Mouse (Mus musculus): Measurements from ENCODE around the gene Sorl1. TPM values are rescaled to one million over a fixed set of nuclear protein-coding genes. Genes with fewer than 3 reads are reported as not detected.
"Not testable (repeated sequence)": the region's sequence is repeated elsewhere in the genome, so short reads cannot be mapped to it uniquely, and the experiment has no call there.

Gene Sorl1
- polyA plus RNA-seq, 1 experiment from 2014 or later: 11.6 TPM

DNA sequence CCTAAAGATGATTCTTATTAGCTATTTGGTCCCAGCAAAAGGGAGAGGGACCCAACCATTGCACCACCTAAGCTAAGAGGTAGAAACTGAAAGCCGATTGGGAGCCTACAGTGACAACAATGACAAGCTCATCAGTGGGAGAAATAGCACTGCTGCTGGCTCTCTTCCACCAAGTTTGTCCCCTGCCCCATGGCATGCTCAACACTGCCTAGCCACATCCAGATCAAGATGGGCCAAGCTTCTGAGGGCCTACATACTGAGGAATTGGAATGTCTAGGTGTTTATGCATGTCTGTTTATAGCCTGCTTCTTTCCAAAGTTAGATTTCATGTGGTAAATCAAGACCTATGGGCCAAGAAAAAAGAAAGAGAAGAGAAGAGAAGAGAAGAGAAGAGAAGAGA, 58.3 kb downstream of the Sorl1 start:
- Histone ChIP-seq H3K27ac (no peak overlapping the region), H3K4me2 (replicated peaks) (no peak overlapping the region), H3K36me3 (no peaks in the 10 kb centered on the region), H3K27me3 (no peaks in the 10 kb centered on the region), H3K4me1 (peaks cover 10% of the 10 kb centered on the region; the same call in 1 of the 2 replicates), H3K9ac (no peak overlapping the region), H3K9me3 (no peaks in the 10 kb centered on the region), H3K4me3 (no peak overlapping the region)
- 77% methylated on average over 1 of the region's 1 CpGs for WGBS
- no peak for ATAC-seq (ENCODE audit: insufficient number of reproducible peaks, insufficient read depth, low FRiP score, low TSS enrichment)

DNA sequence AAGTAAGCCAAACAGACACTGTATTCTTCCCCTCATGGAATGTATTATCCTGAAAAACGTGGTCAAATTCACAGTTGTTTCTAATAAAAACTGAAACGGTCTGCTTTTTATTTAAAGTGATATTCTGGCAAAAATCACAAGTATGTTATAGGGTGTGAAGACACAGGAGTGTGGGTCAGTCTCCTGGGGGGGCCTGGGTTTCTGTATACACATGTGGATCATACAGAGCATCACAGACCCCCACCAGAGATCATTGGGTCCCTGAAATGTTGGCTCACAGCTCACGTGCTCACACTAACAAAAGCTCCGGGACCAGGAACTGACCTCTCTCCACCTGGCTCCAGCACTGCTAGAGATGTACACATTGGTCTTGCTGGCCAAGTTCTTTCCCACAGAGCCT, 60.7 kb downstream of the Sorl1 start:
- H3K9ac ChIP-seq: no peak overlapping the region
- WGBS: 51% methylated on average over 4 of the region's 4 CpGs
- H3K27ac ChIP-seq: 0 out of 2 replicates have a peak overlapping the region, but pooled peaks have one; percentile 46
- H3K4me3 ChIP-seq: no peak overlapping the region
- no peaks in the 10 kb centered on the region for H3K9me3 ChIP-seq
- no peaks in the 10 kb centered on the region for H3K36me3 ChIP-seq
- peaks cover 10% of the 10 kb centered on the region; the same call in 1 of the 2 replicates for H3K4me1 ChIP-seq
- H3K27me3 ChIP-seq: no peaks in the 10 kb centered on the region
- no peak overlapping the region for H3K4me2 ChIP-seq (replicated peaks)
- no peak for ATAC-seq (ENCODE audit: insufficient number of reproducible peaks, insufficient read depth, low FRiP score, low TSS enrichment)

DNA sequence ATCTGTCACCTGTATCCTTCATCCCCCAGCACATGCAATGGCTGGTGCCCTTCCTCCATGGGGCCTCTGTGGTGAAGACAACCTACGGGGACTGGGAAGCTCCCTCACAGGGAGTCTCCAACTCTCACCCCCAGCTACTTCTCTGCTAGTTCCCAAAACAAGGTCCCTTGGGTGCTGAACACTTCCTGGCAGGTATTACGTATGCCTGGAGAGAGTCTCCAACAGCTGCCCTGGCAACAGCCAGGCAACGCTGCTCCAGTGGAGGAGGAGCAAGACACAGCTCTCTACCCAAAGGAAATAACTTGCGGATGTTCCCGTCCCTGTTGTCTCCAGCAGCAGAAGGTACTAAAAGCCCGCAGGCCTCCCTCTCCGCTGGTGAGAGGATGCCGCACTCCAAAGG, 61.8 kb downstream of the Sorl1 start:
- WGBS: 74% methylated on average over 8 of the region's 8 CpGs
- Histone ChIP-seq H3K4me1 (peaks cover 10% of the 10 kb centered on the region; the same call in 1 of the 2 replicates), H3K9ac (no peak overlapping the region), H3K27me3 (no peaks in the 10 kb centered on the region), H3K27ac (no peak overlapping the region), H3K36me3 (no peaks in the 10 kb centered on the region), H3K9me3 (no peaks in the 10 kb centered on the region), H3K4me2 (replicated peaks) (no peak overlapping the region), H3K4me3 (no peak overlapping the region)
- ATAC-seq (ENCODE audit: insufficient number of reproducible peaks, insufficient read depth, low FRiP score, low TSS enrichment): no peak

DNA sequence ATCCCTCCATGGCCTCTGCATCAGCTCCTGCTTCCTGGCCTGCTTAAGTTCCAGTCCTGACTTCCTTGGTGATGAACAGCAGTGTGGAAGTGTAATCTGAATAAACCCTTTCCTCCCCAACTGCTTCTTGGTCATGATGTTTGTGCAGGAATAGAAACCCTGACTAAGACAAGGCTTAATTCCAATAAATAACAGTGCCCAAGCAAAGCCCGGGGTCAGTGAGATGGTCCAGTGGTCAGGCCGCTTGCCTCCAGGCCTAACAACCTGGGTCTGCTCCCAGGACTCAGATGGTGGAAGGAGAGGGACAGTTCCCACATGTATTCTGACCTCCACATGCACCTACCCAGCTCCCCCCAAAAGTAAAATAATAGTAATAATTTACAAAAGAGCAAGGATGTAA, 65.1 kb downstream of the Sorl1 start:
- not testable (repeated sequence) for ATAC-seq (ENCODE audit: insufficient number of reproducible peaks, insufficient read depth, low FRiP score, low TSS enrichment); H3K36me3 ChIP-seq; H3K27ac ChIP-seq; H3K4me2 ChIP-seq (replicated peaks); H3K4me3 ChIP-seq; H3K9ac ChIP-seq; H3K9me3 ChIP-seq; H3K27me3 ChIP-seq
- WGBS: 83% methylated on average over 2 of the region's 2 CpGs
- H3K4me1 ChIP-seq: peaks cover 20% of the 10 kb centered on the region; the same call in 1 of the 2 replicates

DNA sequence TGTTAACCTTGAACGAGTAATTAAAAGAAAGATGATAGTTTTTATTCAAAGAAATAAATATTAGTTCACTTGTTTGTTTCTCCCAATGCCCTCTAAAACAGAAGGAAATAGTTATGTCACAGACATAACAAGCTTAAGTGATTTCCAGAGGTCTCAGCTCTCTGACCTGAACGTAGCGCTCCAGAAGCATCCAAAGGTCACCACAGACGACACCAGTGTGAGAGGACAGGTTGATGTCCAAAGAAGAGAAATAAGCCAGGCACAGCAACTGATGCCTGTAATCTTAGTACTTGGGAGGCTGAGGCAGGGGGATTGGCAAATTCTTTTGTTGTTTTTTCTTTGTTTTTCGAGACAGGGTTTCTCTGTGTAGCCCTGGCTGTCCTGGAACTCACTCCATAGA, 67.5 kb downstream of the Sorl1 start:
- no peak for ATAC-seq (ENCODE audit: insufficient number of reproducible peaks, insufficient read depth, low FRiP score, low TSS enrichment)
- Histone ChIP-seq H3K9ac (no peak overlapping the region), H3K4me1 (peaks cover 30% of the 10 kb centered on the region), H3K4me2 (replicated peaks) (no peak overlapping the region), H3K4me3 (no peak overlapping the region), H3K36me3 (no peaks in the 10 kb centered on the region), H3K27me3 (no peaks in the 10 kb centered on the region), H3K9me3 (no peaks in the 10 kb centered on the region), H3K27ac (no peak overlapping the region)
- WGBS: 66% methylated on average over 5 of the region's 5 CpGs

DNA sequence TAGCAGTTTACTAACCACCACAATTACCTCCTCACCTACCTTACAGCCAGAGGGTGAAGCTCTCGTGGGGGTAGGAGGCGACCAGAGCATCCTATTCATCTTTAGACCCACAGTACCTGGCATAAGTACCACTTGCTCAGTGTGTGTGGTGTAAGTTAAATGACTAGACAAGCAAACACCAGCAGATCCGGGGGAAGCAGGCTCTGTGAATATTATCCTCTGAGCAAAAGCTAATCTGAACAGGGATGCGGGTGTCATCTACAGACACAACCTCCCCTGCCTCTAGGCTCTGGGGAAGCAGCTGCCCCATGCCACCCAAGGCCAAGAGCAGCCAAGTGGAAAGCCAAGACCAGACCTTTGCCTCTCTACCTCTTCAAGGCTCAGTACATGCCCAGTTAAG, 68.7 kb downstream of the Sorl1 start:
- no peaks in the 10 kb centered on the region for H3K27me3 ChIP-seq
- no peak overlapping the region for H3K27ac ChIP-seq
- H3K36me3 ChIP-seq: no peaks in the 10 kb centered on the region
- no peak overlapping the region for H3K4me2 ChIP-seq (replicated peaks)
- whole genome bisulfite sequencing: 84% methylated on average over 4 of the region's 4 CpGs
- no peak overlapping the region for H3K4me3 ChIP-seq
- H3K4me1 ChIP-seq: peaks cover 30% of the 10 kb centered on the region
- no peaks in the 10 kb centered on the region for H3K9me3 ChIP-seq
- ATAC-seq (ENCODE audit: insufficient number of reproducible peaks, insufficient read depth, low FRiP score, low TSS enrichment): no peak
- no peak overlapping the region for H3K9ac ChIP-seq

DNA sequence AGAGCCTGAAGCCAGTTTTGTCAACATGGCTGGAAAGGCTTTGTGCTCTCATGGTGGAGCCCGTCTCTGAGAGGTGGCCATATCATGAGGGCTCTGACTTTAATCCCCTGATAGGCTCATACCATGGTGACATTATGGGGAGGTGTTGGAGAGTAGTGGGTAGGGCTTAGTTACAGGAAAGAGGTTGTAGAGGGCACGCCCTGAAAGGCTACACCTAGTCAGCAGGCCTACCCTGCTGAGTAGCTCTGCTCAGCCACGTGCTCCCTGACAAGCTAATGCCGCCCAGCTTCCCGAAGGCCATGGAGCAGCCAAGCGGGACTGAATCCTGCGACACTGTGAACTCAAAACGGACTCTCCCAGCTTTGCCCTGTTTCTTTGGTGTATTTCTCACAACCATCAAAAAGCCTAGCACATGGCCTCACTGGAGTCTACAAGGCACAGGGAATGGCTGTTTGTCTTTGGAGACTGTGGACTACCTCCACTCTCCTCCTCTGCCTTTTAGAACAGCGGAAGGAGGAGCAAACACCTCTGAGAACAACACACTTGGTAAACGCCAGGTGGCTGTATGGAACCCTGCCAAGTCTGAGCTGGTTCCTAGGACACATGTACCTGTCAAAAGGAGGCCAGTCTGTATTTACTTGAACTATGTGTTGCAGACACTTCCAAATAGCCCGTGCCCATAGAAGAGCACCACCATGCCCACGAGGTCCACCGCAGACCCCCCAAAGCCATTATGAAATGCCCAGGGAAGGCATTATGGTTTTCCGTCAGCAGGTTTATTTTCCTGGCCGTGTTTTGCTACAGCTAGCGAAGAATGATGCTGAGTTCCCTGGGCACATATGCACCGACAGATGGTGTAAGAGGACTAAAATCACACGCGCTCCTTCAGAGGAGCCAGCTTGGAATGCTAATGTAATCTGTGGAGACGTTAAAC, 69.5 kb downstream of the Sorl1 start:
- Histone ChIP-seq H3K4me2 (replicated peaks) (no peak overlapping the region), H3K4me1 (peaks cover 30% of the 10 kb centered on the region), H3K4me3 (no peak overlapping the region), H3K36me3 (no peaks in the 10 kb centered on the region), H3K9ac (no peak overlapping the region), H3K27ac (no peak overlapping the region), H3K27me3 (no peaks in the 10 kb centered on the region), H3K9me3 (no peaks in the 10 kb centered on the region)
- WGBS: 71% methylated on average over 20 of the region's 20 CpGs
- ATAC-seq (ENCODE audit: insufficient number of reproducible peaks, insufficient read depth, low FRiP score, low TSS enrichment): 0 out of 2 replicates have a peak, but pooled peaks have one; percentile 12

DNA sequence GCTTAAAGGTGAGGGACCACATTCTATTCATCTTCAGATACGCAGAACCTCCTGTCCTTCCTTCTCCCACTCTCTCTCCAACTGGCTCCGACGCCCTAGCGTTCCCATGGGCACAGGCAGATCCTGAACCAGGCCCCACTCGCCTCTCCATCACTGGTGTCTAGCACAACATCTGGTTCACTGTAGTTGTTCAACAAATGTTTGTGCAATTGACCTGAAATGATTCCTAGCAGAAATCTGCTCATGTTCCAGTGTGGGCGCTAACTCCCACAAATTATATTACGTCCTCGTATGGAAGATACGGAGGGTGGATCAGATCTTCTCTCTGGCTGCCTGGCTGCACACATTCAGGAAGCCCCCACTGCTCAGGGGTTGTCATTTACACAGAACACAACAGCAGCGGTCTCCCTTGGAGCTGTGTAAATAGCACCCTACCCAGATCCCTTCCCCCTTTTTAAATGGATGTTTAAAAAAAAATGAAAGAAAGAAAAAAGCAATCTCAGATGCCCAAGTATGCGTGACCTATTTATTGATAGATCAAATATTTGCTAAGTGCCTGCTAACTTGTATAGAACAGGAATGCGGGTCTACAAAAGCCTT, 70.4 kb downstream of the Sorl1 start:
- 0 out of 2 replicates have a peak overlapping the region, but pooled peaks have one; percentile 57 for H3K27ac ChIP-seq
- peaks cover 30% of the 10 kb centered on the region for H3K4me1 ChIP-seq
- WGBS: 74% methylated on average over 12 of the region's 12 CpGs
- no peak overlapping the region for H3K4me2 ChIP-seq (replicated peaks)
- H3K36me3 ChIP-seq: no peaks in the 10 kb centered on the region
- no peaks in the 10 kb centered on the region for H3K9me3 ChIP-seq
- H3K27me3 ChIP-seq: no peaks in the 10 kb centered on the region
- no peak overlapping the region for H3K9ac ChIP-seq
- no peak for ATAC-seq (ENCODE audit: insufficient number of reproducible peaks, insufficient read depth, low FRiP score, low TSS enrichment)
- H3K4me3 ChIP-seq: no peak overlapping the region

DNA sequence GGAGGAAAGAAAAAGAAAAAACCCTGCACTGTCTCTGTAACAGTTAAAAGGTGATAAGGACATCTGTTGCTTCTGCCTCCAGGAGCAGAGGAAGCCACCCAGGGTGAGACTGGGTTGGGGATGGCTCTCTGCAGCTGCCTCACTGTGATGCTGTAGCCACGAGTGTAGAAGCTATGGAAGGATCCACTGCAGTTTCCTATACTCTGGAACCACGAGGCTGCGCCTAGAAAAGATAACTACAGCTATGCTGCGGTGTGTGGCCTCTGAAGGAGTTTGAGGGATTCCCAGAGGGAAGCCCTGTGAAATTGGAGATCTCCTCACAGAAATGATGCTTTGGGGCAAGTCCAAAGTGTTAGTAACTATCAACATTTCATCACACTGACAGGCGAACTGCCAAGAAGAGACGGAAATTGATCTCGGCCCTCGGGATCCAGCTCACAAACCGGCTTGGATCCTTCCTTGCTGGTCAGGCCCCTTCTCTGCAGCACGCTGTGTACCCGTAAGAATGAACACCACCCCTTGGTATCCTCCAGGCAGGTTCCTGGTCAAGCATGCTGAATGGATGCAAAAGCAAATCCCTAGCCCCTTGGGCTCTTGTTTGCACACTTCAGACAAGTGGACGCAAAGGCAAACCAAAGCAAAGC, 71.3 kb downstream of the Sorl1 start:
- Histone ChIP-seq H3K27ac (peak overlapping the region; percentile 57; the same call in 1 of the 2 replicates), H3K4me1 (peaks cover 30% of the 10 kb centered on the region), H3K9ac (no peak overlapping the region), H3K9me3 (no peaks in the 10 kb centered on the region), H3K4me2 (replicated peaks) (no peak overlapping the region), H3K27me3 (no peaks in the 10 kb centered on the region), H3K36me3 (no peaks in the 10 kb centered on the region), H3K4me3 (no peak overlapping the region)
- no peak for ATAC-seq (ENCODE audit: insufficient number of reproducible peaks, insufficient read depth, low FRiP score, low TSS enrichment)
- 41% methylated on average over 12 of the region's 12 CpGs for WGBS

DNA sequence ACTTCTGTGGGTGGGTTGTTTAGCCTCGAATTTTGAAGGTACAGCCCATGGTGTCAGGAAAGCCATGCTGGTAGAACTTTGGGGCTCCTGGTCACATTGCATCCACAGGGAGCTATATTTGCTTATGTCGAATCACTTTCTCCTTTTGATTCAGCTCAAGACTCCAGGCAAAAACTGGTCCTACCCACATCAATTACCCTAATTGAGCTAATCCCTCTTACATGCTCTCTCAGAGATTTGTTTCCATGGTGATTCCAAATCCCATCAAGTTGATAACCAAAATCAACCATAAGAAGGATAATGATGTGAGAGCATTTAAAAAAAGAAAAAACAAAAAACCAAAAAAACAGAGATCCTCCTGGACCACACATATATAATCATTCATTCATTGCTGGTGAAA, 75.6 kb downstream of the Sorl1 start:
- H3K27ac ChIP-seq: no peak overlapping the region
- no peak overlapping the region for H3K4me2 ChIP-seq (replicated peaks)
- no peak for ATAC-seq (ENCODE audit: insufficient number of reproducible peaks, insufficient read depth, low FRiP score, low TSS enrichment)
- no peaks in the 10 kb centered on the region for H3K27me3 ChIP-seq
- peaks cover 15% of the 10 kb centered on the region for H3K4me1 ChIP-seq
- H3K36me3 ChIP-seq: 0 out of 2 replicates have a peak, but pooled peaks cover 7% of the 10 kb centered on the region
- no peak overlapping the region for H3K4me3 ChIP-seq
- H3K9me3 ChIP-seq: no peaks in the 10 kb centered on the region
- WGBS: 52% methylated on average over 2 of the region's 2 CpGs
- no peak overlapping the region for H3K9ac ChIP-seq

DNA sequence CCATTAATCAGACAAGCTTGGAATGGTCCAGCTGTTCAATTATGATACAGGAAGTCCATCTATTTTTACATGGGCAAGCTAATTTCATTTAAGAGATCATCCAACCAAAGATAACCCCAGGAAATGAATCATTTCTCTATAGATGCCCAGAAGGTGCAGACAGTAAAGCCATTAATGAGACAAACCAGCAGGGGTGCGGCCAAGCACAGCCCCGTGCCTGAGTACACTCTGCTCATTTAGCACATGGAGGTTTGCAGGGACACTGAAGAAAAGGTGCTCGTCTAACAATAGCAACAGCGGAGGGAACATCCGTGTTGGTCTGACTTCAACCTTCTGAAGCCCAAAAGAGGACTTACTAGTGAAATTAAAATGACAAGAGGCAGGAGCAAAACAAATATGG, 76.3 kb downstream of the Sorl1 start:
- WGBS: 72% methylated on average over 5 of the region's 5 CpGs
- no peaks in the 10 kb centered on the region for H3K27me3 ChIP-seq
- no peak overlapping the region for H3K27ac ChIP-seq
- no peak overlapping the region for H3K4me3 ChIP-seq
- 0 out of 2 replicates have a peak, but pooled peaks cover 7% of the 10 kb centered on the region for H3K36me3 ChIP-seq
- no peaks in the 10 kb centered on the region for H3K9me3 ChIP-seq
- no peak for ATAC-seq (ENCODE audit: insufficient number of reproducible peaks, insufficient read depth, low FRiP score, low TSS enrichment)
- H3K4me2 ChIP-seq (replicated peaks): no peak overlapping the region
- peaks cover 8% of the 10 kb centered on the region for H3K4me1 ChIP-seq
- H3K9ac ChIP-seq: no peak overlapping the region

All from embryonic facial prominence, embryonic 12.5 days (tissue).